Mouse (Mus musculus) intestine, embryonic 16.5 days (tissue): ENCODE data around the gene Rnf43. TPM values are rescaled to one million over a fixed set of nuclear protein-coding genes. Genes with fewer than 3 reads are reported as not detected.

Source experiments
- microRNA counts: library from miRNA; unstranded; fragments of <30 nt; microRNA quantifications from one replicate; lab custom pipeline; 2016
- microRNA-seq: library from miRNA; unstranded; fragments of <30 nt; microRNA quantifications from one replicate; pipeline ENCODE4, GENCODE M21; 2016
- polyA plus RNA-seq: library from polyadenylated mRNA; unstranded; fragments of >200 nt; fragmentation: Nextera tagmentation; extraction: Ambion mirVana; gene quantifications from 2 replicates; pipeline ENCODE4 v1.2.1, GENCODE M21; 2015

Gene Rnf43
- polyA plus RNA-seq, 1 experiment from 2014 or later = 11.2 TPM

MicroRNAs encoded within 50 kb of the gene (microRNA counts, 519-probe panel; counts per million panel counts)
- microRNA mmu-miR-142-3p (lab: Ali Mortazavi, UCI) = 3,480 counts per million, percentile 88 among the panel's probes with 10 or more counts
- 3,212 counts per million, percentile 83 among the panel's probes with 10 or more counts for microRNA mmu-miR-142-5p (lab: Ali Mortazavi, UCI)

Small RNAs within 50 kb of the gene (microRNA-seq; reads per million reads assigned to microRNA genes)
- gene Mir142 (not detected), gene Mir142b (not detected)

Other genes starting within 250 kb of the Rnf43 start
- gene Gm11492, start 96.1 kb upstream of the Rnf43 start, polyA plus RNA-seq = not detected in 2 replicates
- gene Sept4, start 93.8 kb upstream of the Rnf43 start, polyA plus RNA-seq = 30.6 and 31.4 TPM in 2 replicates
- 26.1 and 31.3 TPM in 2 replicates for gene Mtmr4, start 70.6 kb upstream of the Rnf43 start, polyA plus RNA-seq
- 0.15 and 0.17 TPM in 2 replicates for gene Hsf5, start 45.6 kb upstream of the Rnf43 start, polyA plus RNA-seq
- gene Supt4a, start 74.8 kb downstream of the Rnf43 start, polyA plus RNA-seq = 108 and 111 TPM in 2 replicates
- 0.83 and 1.2 TPM in 2 replicates for gene Tspoap1, start 97.8 kb downstream of the Rnf43 start, polyA plus RNA-seq
- gene Mpo, start 130.9 kb downstream of the Rnf43 start, polyA plus RNA-seq = 1.8 and 6.1 TPM in 2 replicates
- 0.04 TPM in 1 of 2 replicates, not detected in the other for gene Lpo, start 165.6 kb downstream of the Rnf43 start, polyA plus RNA-seq
- gene Mks1, start 190.5 kb downstream of the Rnf43 start, polyA plus RNA-seq = 9.2 and 9.3 TPM in 2 replicates
- gene Epx, start 212.8 kb downstream of the Rnf43 start, polyA plus RNA-seq = 0.06 and 0.11 TPM in 2 replicates
- gene Olfr462, start 229.5 kb downstream of the Rnf43 start, polyA plus RNA-seq = not detected in 2 replicates
- gene Olfr463, start 234.7 kb downstream of the Rnf43 start, polyA plus RNA-seq = not detected in 2 replicates